Mouse (Mus musculus): ENCODE measurements at regions not wholly inside any gene's neighbourhood (a gene's known extent, or its start where the extent isn't known, plus 50 kb on each side); places are given as distances from the start of the nearest gene placed in this dataset.
"Not testable (repeated sequence)": the region's sequence is repeated elsewhere in the genome, so short reads cannot be mapped to it uniquely, and the experiment has no call there.

- no peak for DNase-seq (ENCODE audit: low spot score in 2 of 2)
These were observed 234.8 kb upstream of the Adarb2 start for GRCm38 (mm10) chr13:7967886-7968285.

GRCm38 (mm10) chr13:7994198-7994597, 208.5 kb upstream of the Adarb2 start:
- no peak for DNase-seq (ENCODE audit: low spot score in 2 of 2)

DNA sequence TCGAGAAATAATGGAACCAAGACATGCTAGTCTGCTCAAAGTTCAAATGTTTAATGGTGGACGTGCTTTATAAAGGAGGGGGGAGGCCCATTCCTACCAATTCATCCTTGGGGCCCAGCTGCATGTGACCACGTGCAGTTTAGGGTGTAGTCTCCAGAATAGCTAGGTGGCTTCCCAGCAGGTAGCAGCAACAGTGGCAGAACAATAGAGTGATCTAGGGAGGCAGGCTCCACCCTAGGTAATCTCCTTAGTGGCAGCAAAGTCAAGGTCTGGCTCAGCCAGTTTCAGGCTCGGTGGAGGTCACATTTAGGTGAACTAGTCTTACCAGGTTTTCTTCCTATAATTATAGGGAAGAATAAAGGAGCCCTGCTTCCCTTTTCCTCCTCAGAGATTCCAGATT, 172.6 kb upstream of the Adarb2 start:
- DNase-seq (ENCODE audit: low spot score in 2 of 2): not testable (repeated sequence)

- DNase-seq (ENCODE audit: low spot score in 2 of 2): no peak
These were observed 151.7 kb upstream of the Adarb2 start for GRCm38 (mm10) chr13:8050930-8051495.

DNA sequence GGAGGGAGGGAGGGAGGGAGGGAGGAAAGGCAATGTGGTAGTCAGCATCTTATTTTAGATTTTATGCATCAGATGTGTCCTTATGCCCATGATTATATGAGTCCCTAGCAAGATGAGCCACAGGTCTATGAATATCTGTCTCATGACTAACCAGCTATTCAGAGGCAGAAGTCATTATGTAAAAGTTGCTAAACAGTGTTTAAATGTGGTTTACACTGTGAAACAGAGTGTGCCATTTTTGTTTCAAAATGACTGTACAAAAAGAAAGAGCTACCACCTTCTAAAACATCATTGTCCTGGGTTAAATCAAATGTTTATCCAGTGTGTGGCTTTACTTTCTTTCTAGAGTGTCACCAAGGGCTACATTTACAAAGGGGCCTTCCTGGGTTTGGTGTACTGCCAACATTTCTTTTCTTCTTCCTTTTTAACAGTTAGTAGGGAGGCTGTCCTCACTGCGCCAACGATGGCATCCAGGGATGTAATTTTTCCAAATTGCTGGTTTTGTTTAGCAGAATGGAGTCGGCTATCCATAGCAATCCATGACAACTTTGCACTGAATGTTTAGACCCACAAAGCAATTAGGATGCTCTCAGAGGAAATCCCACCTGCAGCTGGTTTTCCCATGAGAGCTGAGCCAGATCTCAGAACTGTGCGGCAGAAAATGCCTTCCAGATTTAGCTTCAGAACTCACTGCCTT, 146.4 kb upstream of the Adarb2 start:
- no peak for DNase-seq (ENCODE audit: low spot score in 2 of 2)

GRCm38 (mm10) chr13:8087154-8087553, 115.5 kb upstream of the Adarb2 start:
- no peak for DNase-seq (ENCODE audit: low spot score in 2 of 2)

GRCm38 (mm10) chr13:8089519-8089918, 113.1 kb upstream of the Adarb2 start:
- peak in 1 of 2 experiments; percentile 5 for DNase-seq (ENCODE audit: low spot score in 2 of 2)

DNA sequence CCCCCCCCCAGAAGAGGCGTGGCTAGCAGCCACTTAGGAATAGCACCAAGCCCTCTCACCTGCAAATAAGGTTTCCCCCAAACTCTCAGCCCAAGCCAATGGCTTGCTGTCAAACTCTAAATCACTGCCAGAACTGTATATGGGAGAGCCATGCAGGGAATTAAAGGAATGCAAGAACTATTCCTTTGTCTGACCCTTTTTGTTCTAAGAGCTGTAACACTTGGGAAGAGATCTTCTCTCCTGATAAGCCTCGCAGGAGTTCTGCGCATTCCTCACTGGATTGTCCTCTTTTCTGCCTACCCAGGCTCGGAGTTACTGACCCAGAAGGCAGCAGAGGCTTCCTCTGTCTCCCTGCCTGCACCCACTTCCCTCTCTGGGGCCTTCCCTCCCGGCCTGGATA, 94.0 kb upstream of the Adarb2 start:
- no peak for DNase-seq (ENCODE audit: low spot score in 2 of 2)

DNA sequence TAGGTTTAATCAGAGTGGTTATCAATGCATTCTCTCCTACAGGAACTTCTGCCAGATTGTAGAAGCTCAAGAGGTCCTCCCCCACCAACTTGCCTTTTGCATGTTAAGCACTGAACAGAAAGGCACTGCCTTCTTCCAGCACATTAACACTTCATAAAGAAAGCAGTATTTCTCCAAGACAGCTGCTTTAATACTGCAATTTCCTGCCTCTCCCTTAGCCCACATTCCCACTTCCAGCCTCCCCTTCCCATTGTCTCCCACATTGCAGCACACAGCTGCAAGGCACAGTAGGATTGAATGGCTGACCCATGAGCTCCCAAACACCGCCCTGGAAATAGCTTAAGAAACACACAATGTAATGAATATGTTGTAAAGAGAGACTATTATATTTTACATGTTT, 89.7 kb upstream of the Adarb2 start:
- DNase-seq (ENCODE audit: low spot score in 2 of 2): no peak

- DNase-seq (ENCODE audit: low spot score in 2 of 2): no peak
These were observed 83.7 kb upstream of the Adarb2 start for GRCm38 (mm10) chr13:8119013-8119412.

- no peak for DNase-seq (ENCODE audit: low spot score in 2 of 2)
These were observed 82.7 kb upstream of the Adarb2 start for GRCm38 (mm10) chr13:8119986-8120385.

- no peak for DNase-seq (ENCODE audit: low spot score in 2 of 2)
These were observed 67.9 kb upstream of the Adarb2 start for GRCm38 (mm10) chr13:8134764-8135163.

- DNase-seq (ENCODE audit: low spot score in 2 of 2): no peak
These were observed 63.3 kb upstream of the Adarb2 start for GRCm38 (mm10) chr13:8139396-8139795.

DNA sequence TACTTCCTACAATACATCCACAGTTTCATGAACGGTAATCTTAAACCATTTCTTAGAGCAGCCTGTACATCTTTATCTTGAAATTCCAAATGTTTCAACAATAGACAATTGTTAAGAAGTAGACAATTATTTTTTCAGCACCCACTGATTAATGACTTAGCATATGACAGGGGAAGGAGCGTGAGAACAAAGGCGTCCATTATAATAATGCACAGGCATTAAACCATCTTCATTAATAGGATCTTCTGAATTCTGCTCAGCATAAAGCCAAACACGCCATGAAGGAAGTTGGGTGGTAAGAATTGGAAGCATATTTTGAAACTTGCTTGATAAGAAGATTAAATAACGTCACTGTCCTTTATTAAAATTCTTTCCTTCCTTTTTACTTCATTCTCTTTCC, 50.5 kb upstream of the Adarb2 start:
- DNase-seq (ENCODE audit: low spot score in 2 of 2): no peak

Data from cerebellum, postnatal 4 days (tissue).